Mouse (Mus musculus) ovary, adult 2 months (tissue): ENCODE results near the gene Ndufb3. TPM values are rescaled to one million over a fixed set of nuclear protein-coding genes. Genes with fewer than 3 reads are reported as not detected.

Source experiments
- polyA plus RNA-seq: library from polyadenylated mRNA; depleted of rRNA; stranded (reverse); fragments of >200 nt; gene quantifications from 2 replicates; pipeline ENCODE4 v1.2.3, GENCODE M21; 2012; rRNA removed

Ndufb3 gene
- polyA plus RNA-seq, result 12.7 and 21.6 TPM in 2 replicates

DNA sequence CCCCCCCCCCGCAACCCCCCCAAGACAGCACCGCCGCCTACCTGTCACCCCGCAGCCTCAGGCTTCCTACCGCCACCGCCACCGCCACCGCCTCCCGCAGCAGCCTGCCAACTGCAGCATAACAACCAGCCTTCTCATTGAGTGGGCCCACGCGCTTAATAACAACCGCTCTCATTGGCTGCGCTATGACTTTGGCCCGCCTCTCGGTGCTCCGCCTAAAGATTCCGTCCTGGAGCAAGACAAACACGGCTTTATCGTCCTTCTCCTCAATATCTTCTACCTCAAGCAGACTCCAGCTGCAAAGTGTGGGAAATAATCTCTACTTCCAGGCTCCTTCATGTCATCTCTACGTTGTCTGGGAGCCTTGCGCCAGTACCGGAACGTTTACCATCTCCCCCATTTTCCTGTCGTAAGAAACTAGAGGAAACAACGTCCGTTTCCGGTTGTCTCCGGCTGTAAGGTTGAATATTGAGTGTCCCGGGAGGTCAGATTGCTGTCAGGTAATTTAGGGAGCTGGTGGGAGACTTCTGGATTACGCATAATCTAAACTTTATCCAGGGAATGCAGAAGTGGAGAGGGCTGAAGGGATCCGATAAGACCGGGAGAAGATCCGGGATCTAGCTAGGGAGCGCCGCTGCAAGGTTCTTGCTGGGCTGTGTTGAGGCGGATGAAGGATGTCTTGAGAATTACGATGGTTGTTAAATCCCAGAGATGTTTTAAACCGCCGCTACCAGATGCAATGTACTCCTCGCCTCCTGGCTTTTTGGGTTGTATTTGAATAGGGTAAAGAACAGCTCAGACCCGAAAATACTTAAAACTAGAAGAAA is at the start of gene Ndufb3, which contains the start of gene Fam126b:
TSS of gene Ndufb3 (plus strand) at position 214 of the 827 bp plus-strand sequence.
TSS of gene Fam126b (minus strand) at position 153 of the 827 bp plus-strand sequence.

Other genes with a start within 250 kb of the Ndufb3 start
- 35.0 and 35.2 TPM in 2 replicates for gene Bzw1, start 193.5 kb upstream of the Ndufb3 start, polyA plus RNA-seq
- gene Clk1, start 162.3 kb upstream of the Ndufb3 start, polyA plus RNA-seq, result 22.1 and 32.9 TPM in 2 replicates
- 19.4 and 21.1 TPM in 2 replicates for gene Nif3l1, start 141.2 kb upstream of the Ndufb3 start, polyA plus RNA-seq
- 16.6 and 18.2 TPM in 2 replicates for gene Ppil3, start 140.9 kb upstream of the Ndufb3 start, polyA plus RNA-seq
- 19.3 and 24.8 TPM in 2 replicates for gene Orc2, start 81.3 kb upstream of the Ndufb3 start, polyA plus RNA-seq
- 0.92 and 1.7 TPM in 2 replicates for gene Fam126b, start 61 bp upstream of the Ndufb3 start, polyA plus RNA-seq
- gene Als2cr12, start 109.6 kb downstream of the Ndufb3 start, polyA plus RNA-seq, result 0.08 and 0.26 TPM in 2 replicates
- 35.8 and 42.4 TPM in 2 replicates for gene Cflar, start 125.1 kb downstream of the Ndufb3 start, polyA plus RNA-seq
- 1.9 and 2.6 TPM in 2 replicates for gene Casp8, start 209.0 kb downstream of the Ndufb3 start, polyA plus RNA-seq